Mouse (Mus musculus) small intestine, adult 2 months (tissue): Measurements from ENCODE around the gene Bahd1.

ENCODE experiments used
- CTCF ChIP-seq: fragments of 200-500 bp; IDR thresholded peaks from 2 replicates; pipeline ENCODE4 v1.5.1; 2012; ENCODE audit warnings: low read depth, mild to moderate bottlenecking, control low read depth, inconsistent platforms, low read length, moderate library complexity, mixed read lengths; ENCODE audit not compliant: insufficient replicate concordance, insufficient read length; ENCODE audit errors: extremely low read depth
- POLR2A ChIP-seq: fragments of 200-500 bp; IDR thresholded peaks from 2 replicates; pipeline ENCODE4 v1.6.1; 2012; ENCODE audit warnings: low read depth, mild to moderate bottlenecking, control low read depth, inconsistent platforms, low read length, moderate library complexity

GRCm38 (mm10) chr2:118882840-118883679 is 17.1 kb upstream of the Bahd1 start:
- TF ChIP-seq CTCF = peak; percentile 99
- TF ChIP-seq POLR2A = no peak
